Mouse (Mus musculus): Measurements from ENCODE around the gene Med18. TPM values are rescaled to one million over a fixed set of nuclear protein-coding genes. Genes with fewer than 3 reads are reported as not detected.
"Not testable (repeated sequence)": the region's sequence is repeated elsewhere in the genome, so short reads cannot be mapped to it uniquely, and the experiment has no call there.

Med18 gene
- polyA plus RNA-seq, 1 experiment from 2014 or later: 15.2 TPM

DNA sequence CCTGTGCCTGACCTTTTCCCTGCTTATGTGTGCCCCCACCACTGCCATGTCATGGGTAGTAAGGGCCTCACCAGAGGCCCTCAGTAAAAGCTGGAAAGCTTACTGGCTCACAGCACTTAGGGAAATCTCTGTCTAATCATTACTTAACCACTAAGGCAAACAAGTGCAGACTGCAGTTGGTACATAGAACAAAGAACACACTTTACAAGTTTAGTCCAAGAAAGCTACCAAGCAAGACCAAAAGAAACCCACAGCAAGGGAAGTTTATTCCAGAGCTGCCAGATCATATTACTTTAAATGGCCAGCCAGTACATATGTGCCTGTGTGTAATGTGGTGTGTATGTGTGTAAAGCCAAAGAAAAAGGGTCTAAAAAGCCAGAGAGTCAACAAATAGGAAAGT is 47.8 kb downstream of the Med18 start:
- no peaks in the 10 kb centered on the region for H3K9me3 ChIP-seq (ENCODE audit: control insufficient read depth, low read length)
- H3K27ac ChIP-seq (ENCODE audit: low read depth, low read length): no peak overlapping the region
- no peak overlapping the region for H3K4me2 ChIP-seq (ENCODE audit: low read length)
- no peak overlapping the region for H3K9ac ChIP-seq (ENCODE audit: low read depth, low read length)
- H3K36me3 ChIP-seq (ENCODE audit: control insufficient read depth, insufficient read depth, low read length): no peaks in the 10 kb centered on the region
- H3K4me3 ChIP-seq (ENCODE audit: low read length): no peak overlapping the region
- H3K27me3 ChIP-seq (replicated peaks; ENCODE audit: control insufficient read depth, insufficient read depth, low read length): no peaks in the 10 kb centered on the region
- peaks cover 4% of the 10 kb centered on the region; the same call in 1 of the 2 replicates for H3K4me1 ChIP-seq (ENCODE audit: control insufficient read depth, insufficient read depth, low read depth, low read length)
- ATAC-seq: no peak

DNA sequence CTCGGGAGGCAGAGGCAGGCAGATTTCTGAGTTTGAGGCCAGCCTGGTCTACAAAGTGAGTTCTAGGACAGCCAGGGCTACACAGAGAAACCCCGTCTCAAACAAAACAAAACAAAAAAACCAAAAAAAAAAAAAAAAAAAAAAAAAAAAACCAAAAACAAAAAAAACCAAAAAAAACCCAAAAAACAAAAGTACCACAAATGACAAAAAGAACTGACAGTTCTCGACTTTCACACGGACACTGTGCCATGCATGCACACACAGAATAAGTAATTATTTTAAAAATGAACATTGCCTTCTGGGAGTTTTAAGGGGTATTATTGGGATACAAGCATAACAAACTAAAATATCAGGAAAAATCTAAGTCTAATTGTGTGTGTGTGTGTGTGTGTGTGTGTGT is 50.5 kb downstream of the Med18 start:
- H3K4me3 ChIP-seq (ENCODE audit: low read length); H3K4me2 ChIP-seq (ENCODE audit: low read length); H3K27ac ChIP-seq (ENCODE audit: low read depth, low read length); H3K4me1 ChIP-seq (ENCODE audit: control insufficient read depth, insufficient read depth, low read depth, low read length); H3K36me3 ChIP-seq (ENCODE audit: control insufficient read depth, insufficient read depth, low read length); ATAC-seq; H3K9me3 ChIP-seq (ENCODE audit: control insufficient read depth, low read length); H3K27me3 ChIP-seq (replicated peaks; ENCODE audit: control insufficient read depth, insufficient read depth, low read length); H3K9ac ChIP-seq (ENCODE audit: low read depth, low read length): not testable (repeated sequence)
- 93% methylated on average over 4 of the region's 4 CpGs for WGBS

DNA sequence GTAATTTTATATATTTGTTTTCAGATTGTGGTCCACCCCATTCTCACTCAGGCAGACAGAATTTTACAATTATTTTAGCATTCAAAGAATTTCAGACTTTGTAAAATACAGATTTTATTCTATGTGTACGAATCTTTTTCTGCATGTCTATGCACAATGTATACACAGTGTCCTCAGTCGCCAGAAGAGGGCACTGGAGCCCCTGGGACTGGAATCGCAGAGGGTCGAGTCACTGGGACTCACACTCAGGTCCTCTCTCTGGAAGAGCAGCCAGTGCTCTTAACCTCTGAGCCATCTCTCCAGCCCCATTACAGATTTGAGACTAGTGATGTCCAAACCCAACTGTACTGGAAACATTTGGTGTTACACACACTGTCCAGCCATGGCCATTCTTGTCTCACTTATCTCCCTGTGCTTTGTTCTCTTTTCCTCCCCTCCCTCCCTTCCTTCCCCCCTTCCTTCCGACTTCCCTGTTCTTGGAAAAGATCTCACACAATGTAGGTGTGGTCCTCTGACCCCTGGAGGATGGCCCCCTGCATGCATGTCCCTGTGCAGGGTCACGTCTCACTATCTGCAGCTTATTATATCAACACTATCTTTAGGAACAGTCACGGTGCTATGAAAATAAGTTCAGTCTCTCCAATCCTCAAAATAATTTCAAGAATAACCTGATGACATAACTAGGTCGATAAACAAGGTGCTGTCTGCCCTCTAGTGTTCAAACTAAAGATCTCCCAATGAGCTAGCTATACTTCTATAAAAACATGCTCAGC is 52.2 kb downstream of the Med18 start:
- WGBS: 51% methylated on average over 8 of the region's 8 CpGs
- Histone ChIP-seq H3K27me3 (replicated peaks; ENCODE audit: control insufficient read depth, insufficient read depth, low read length) (no peaks in the 10 kb centered on the region), H3K27ac (ENCODE audit: low read depth, low read length) (no peak overlapping the region), H3K4me1 (ENCODE audit: control insufficient read depth, insufficient read depth, low read depth, low read length) (no peaks in the 10 kb centered on the region), H3K4me2 (ENCODE audit: low read length) (no peak overlapping the region), H3K36me3 (ENCODE audit: control insufficient read depth, insufficient read depth, low read length) (no peaks in the 10 kb centered on the region), H3K4me3 (ENCODE audit: low read length) (no peak overlapping the region), H3K9ac (ENCODE audit: low read depth, low read length) (no peak overlapping the region), H3K9me3 (ENCODE audit: control insufficient read depth, low read length) (no peaks in the 10 kb centered on the region)
- ATAC-seq: peak; percentile 45; the same call in 1 of the 2 replicates

GRCm38 (mm10) chr4:132409587-132410229 is 54.0 kb downstream of the Med18 start:
- 91% methylated on average over 4 of the region's 4 CpGs for WGBS
- H3K4me2 ChIP-seq (ENCODE audit: low read length): no peak overlapping the region
- no peak overlapping the region for H3K27ac ChIP-seq (ENCODE audit: low read depth, low read length)
- no peak overlapping the region for H3K9ac ChIP-seq (ENCODE audit: low read depth, low read length)
- no peak overlapping the region for H3K4me3 ChIP-seq (ENCODE audit: low read length)
- no peak for ATAC-seq
- no peaks in the 10 kb centered on the region for H3K4me1 ChIP-seq (ENCODE audit: control insufficient read depth, insufficient read depth, low read depth, low read length)
- no peaks in the 10 kb centered on the region for H3K36me3 ChIP-seq (ENCODE audit: control insufficient read depth, insufficient read depth, low read length)
- H3K27me3 ChIP-seq (replicated peaks; ENCODE audit: control insufficient read depth, insufficient read depth, low read length): no peaks in the 10 kb centered on the region
- no peaks in the 10 kb centered on the region for H3K9me3 ChIP-seq (ENCODE audit: control insufficient read depth, low read length)

Other genes starting within 250 kb of the Med18 start
- 37.6 and 38.1 TPM in 2 replicates for gene Gmeb1, start 202.3 kb downstream of the Med18 start, polyA plus RNA-seq (2015; fragmentation: Nextera tagmentation; extraction: Ambion mirVana)
- gene Taf12, start 189.5 kb downstream of the Med18 start, polyA plus RNA-seq (2015; fragmentation: Nextera tagmentation; extraction: Ambion mirVana): 37.5 and 40.3 TPM in 2 replicates
- gene Rab42, start 160.5 kb downstream of the Med18 start, polyA plus RNA-seq (2015; fragmentation: Nextera tagmentation; extraction: Ambion mirVana): 3.9 and 4.8 TPM in 2 replicates
- gene Trnau1ap, start 134.4 kb downstream of the Med18 start, polyA plus RNA-seq (2015; fragmentation: Nextera tagmentation; extraction: Ambion mirVana): 75.2 and 77.9 TPM in 2 replicates
- 31.5 and 35.2 TPM in 2 replicates for gene Rcc1, start 110.3 kb downstream of the Med18 start, polyA plus RNA-seq (2015; fragmentation: Nextera tagmentation; extraction: Ambion mirVana)
- gene Phactr4, start 41.4 kb downstream of the Med18 start, polyA plus RNA-seq (2015; fragmentation: Nextera tagmentation; extraction: Ambion mirVana): 5.0 and 7.0 TPM in 2 replicates
- 13.3 and 14.6 TPM in 2 replicates for gene Sesn2, start 46.6 kb upstream of the Med18 start, polyA plus RNA-seq (2015; fragmentation: Nextera tagmentation; extraction: Ambion mirVana)
- 1,157 and 1,329 TPM in 2 replicates for gene Atpif1, start 69.7 kb upstream of the Med18 start, polyA plus RNA-seq (2015; fragmentation: Nextera tagmentation; extraction: Ambion mirVana)
- gene Dnajc8, start 71.6 kb upstream of the Med18 start, polyA plus RNA-seq (2015; fragmentation: Nextera tagmentation; extraction: Ambion mirVana): 130 and 138 TPM in 2 replicates
- gene Ptafr, start 100.1 kb upstream of the Med18 start, polyA plus RNA-seq (2015; fragmentation: Nextera tagmentation; extraction: Ambion mirVana): 0.39 and 0.48 TPM in 2 replicates
- gene Eya3, start 175.1 kb upstream of the Med18 start, polyA plus RNA-seq (2015; fragmentation: Nextera tagmentation; extraction: Ambion mirVana): 9.5 and 12.1 TPM in 2 replicates